Mouse (Mus musculus) stomach, postnatal 0 days (tissue): ENCODE data around the gene Hist2h3b. TPM values are rescaled to one million over a fixed set of nuclear protein-coding genes. Genes with fewer than 3 reads are reported as not detected.

Experiments used
- ATAC-seq: fragments of 200-750 bp; cut with Nextera tagmentation; 2 replicates; pipeline ENCODE4 v1.8.0; 2017; ENCODE audit not compliant: low FRiP score, low TSS enrichment
- DNase-seq: peaks from one replicate; pipeline ENCODE4 v3.0.0-alpha.2; 2016; ENCODE audit warnings: low spot score
- H3K27ac ChIP-seq: fragments of 300-500 bp; sonication (generic); replicated peaks from 2 replicates; pipeline ENCODE4 v1.5.1; 2014; ENCODE audit warnings: mild to moderate bottlenecking, control low read depth
- H3K27me3 ChIP-seq: fragments of 300-500 bp; sonication (generic); 2 replicates; pipeline ENCODE4 v1.6.1; 2014; ENCODE audit warnings: low read length; ENCODE audit not compliant: control insufficient read depth, insufficient read depth
- H3K36me3 ChIP-seq: fragments of 300-500 bp; sonication (generic); 2 replicates; pipeline ENCODE4 v1.6.1; 2014; ENCODE audit warnings: low read length, mixed read lengths; ENCODE audit not compliant: control insufficient read depth, insufficient read depth
- H3K4me1 ChIP-seq: fragments of 300-500 bp; sonication (generic); replicated peaks from 2 replicates; pipeline ENCODE4 v1.6.1; 2014; ENCODE audit warnings: antibody characterized with exemption; ENCODE audit not compliant: control insufficient read depth, insufficient read depth
- H3K4me2 ChIP-seq: fragments of 300-500 bp; sonication (generic); replicated peaks from 2 replicates; pipeline ENCODE4 v1.6.1; 2014; ENCODE audit warnings: low read depth, mild to moderate bottlenecking, control low read depth, moderate library complexity
- H3K4me3 ChIP-seq: fragments of 300-500 bp; sonication (generic); 2 replicates; pipeline ENCODE4 v1.5.1; 2014; ENCODE audit warnings: low read depth, low read length, control low read depth
- H3K9ac ChIP-seq: fragments of 300-500 bp; sonication (generic); 2 replicates; pipeline ENCODE4 v1.6.1; 2014; ENCODE audit warnings: mild to moderate bottlenecking, low read length, control low read depth, mixed read lengths
- H3K9me3 ChIP-seq: fragments of 300-500 bp; sonication (generic); 2 replicates; pipeline ENCODE4 v1.6.1; 2016; ENCODE audit warnings: low read length; ENCODE audit not compliant: control insufficient read depth
- CTCF ChIP-seq: IDR thresholded peaks from 2 replicates; pipeline ENCODE4 v1.5.1; 2016; ENCODE audit warnings: antibody characterized with exemption, low read depth, mild to moderate bottlenecking, moderate library complexity
- EP300 ChIP-seq: optimal IDR thresholded peaks from 2 replicates; pipeline ENCODE3; 2016; ENCODE audit warnings: antibody characterized with exemption
- WGBS: fragments of 180-500 bp; shearing (Covaris S2); extraction: QIAGEN DNeasy Blood & Tissue Kit; methylation state at CpG from one replicate; pipeline ENCODE4 v1.1.7; 2014; 5-methylcytosine and 5-hydroxymethylcytosine counted together
- microRNA-seq: library from miRNA; unstranded; fragments of <30 nt; microRNA quantifications from one replicate; pipeline ENCODE4, GENCODE M21; 2016
- polyA plus RNA-seq: library from polyadenylated mRNA; unstranded; fragments of >200 nt; fragmentation: Nextera tagmentation; extraction: Ambion mirVana; gene quantifications from 2 replicates; pipeline ENCODE4 v1.2.1, GENCODE M21; 2015

Hist2h3b gene
- polyA plus RNA-seq, 1 experiment from 2014 or later = 34.4 TPM

- H3K27me3 ChIP-seq = no peaks in the 10 kb centered on the region
- DNase-seq (no peak), ATAC-seq (no peak)
- H3K36me3 ChIP-seq = no peaks in the 10 kb centered on the region
- WGBS = 81% methylated on average over 5 of the region's 5 CpGs
- no peak overlapping the region for H3K9ac ChIP-seq
- H3K4me1 ChIP-seq = no peaks in the 10 kb centered on the region
- no peak for TF ChIP-seq CTCF
- no peak for TF ChIP-seq EP300
- H3K27ac ChIP-seq = no peak overlapping the region
- no peak overlapping the region for H3K4me2 ChIP-seq
- H3K4me3 ChIP-seq = no peak overlapping the region
- no peaks in the 10 kb centered on the region for H3K9me3 ChIP-seq
Observed at GRCm38 (mm10) chr3:96302076-96302475, 33.6 kb downstream of the Hist2h3b start.

- H3K9me3 ChIP-seq = no peaks in the 10 kb centered on the region
- no peak overlapping the region for H3K9ac ChIP-seq
- no peak overlapping the region for H3K4me3 ChIP-seq
- no peaks in the 10 kb centered on the region for H3K36me3 ChIP-seq
- H3K27me3 ChIP-seq = no peaks in the 10 kb centered on the region
- DNase-seq (no peak), ATAC-seq (no peak)
- H3K4me1 ChIP-seq = no peaks in the 10 kb centered on the region
- TF ChIP-seq CTCF (no peak), EP300 (no peak)
- 66% methylated on average over 9 of the region's 9 CpGs for whole genome bisulfite sequencing
- H3K4me2 ChIP-seq = no peak overlapping the region
- no peak overlapping the region for H3K27ac ChIP-seq
Observed at GRCm38 (mm10) chr3:96306506-96306905, 38.1 kb downstream of the Hist2h3b start.

GRCm38 (mm10) chr3:96309441-96309840 lies 41.0 kb downstream of the Hist2h3b start:
- no peak overlapping the region for H3K9ac ChIP-seq
- H3K27me3 ChIP-seq = no peaks in the 10 kb centered on the region
- no peak overlapping the region for H3K4me3 ChIP-seq
- H3K4me1 ChIP-seq = no peaks in the 10 kb centered on the region
- TF ChIP-seq EP300 (no peak), CTCF (no peak)
- no peak for DNase-seq
- H3K9me3 ChIP-seq = no peaks in the 10 kb centered on the region
- 37% methylated on average over 3 of the region's 3 CpGs for WGBS
- no peaks in the 10 kb centered on the region for H3K36me3 ChIP-seq
- H3K4me2 ChIP-seq = no peak overlapping the region
- no peak for ATAC-seq
- no peak overlapping the region for H3K27ac ChIP-seq

- ATAC-seq = no peak
- Histone ChIP-seq H3K27me3 (no peaks in the 10 kb centered on the region), H3K9ac (no peak overlapping the region), H3K27ac (no peak overlapping the region), H3K4me2 (no peak overlapping the region), H3K4me3 (no peak overlapping the region), H3K4me1 (no peaks in the 10 kb centered on the region), H3K36me3 (no peaks in the 10 kb centered on the region), H3K9me3 (no peaks in the 10 kb centered on the region)
- TF ChIP-seq CTCF (no peak), EP300 (no peak)
- WGBS = 60% methylated on average over 8 of the region's 8 CpGs
- no peak for DNase-seq
Observed at GRCm38 (mm10) chr3:96312341-96313098, 44.1 kb downstream of the Hist2h3b start.

Small RNA genes within 50 kb of the gene (microRNA-seq; reads per million reads assigned to microRNA genes)
- gene Gm44492 (not detected), gene Gm47311 (not detected), gene Gm47313 (not detected)

Other genes starting within 250 kb of the Hist2h3b start
- 28.0 and 32.1 TPM in 2 replicates for gene Vps45, start 210.2 kb upstream of the Hist2h3b start, polyA plus RNA-seq
- gene Otud7b, start 164.1 kb upstream of the Hist2h3b start, polyA plus RNA-seq = 12.3 and 14.5 TPM in 2 replicates
- 8.2 and 10.2 TPM in 2 replicates for gene Mtmr11, start 106.7 kb upstream of the Hist2h3b start, polyA plus RNA-seq
- 70.1 and 72.8 TPM in 2 replicates for gene Sf3b4, start 96.3 kb upstream of the Hist2h3b start, polyA plus RNA-seq
- 2.9 and 4.2 TPM in 2 replicates for gene Sv2a, start 87.5 kb upstream of the Hist2h3b start, polyA plus RNA-seq
- gene Bola1, start 48.9 kb upstream of the Hist2h3b start, polyA plus RNA-seq = 53.6 and 55.1 TPM in 2 replicates
- 0.68 TPM in 1 of 2 replicates, not detected in the other for gene Hist2h2ab, start 48.8 kb upstream of the Hist2h3b start, polyA plus RNA-seq
- gene Hist2h2ac, start 47.8 kb upstream of the Hist2h3b start, polyA plus RNA-seq = 3.1 and 6.2 TPM in 2 replicates
- 3.2 and 3.4 TPM in 2 replicates for gene Hist2h2be, start 47.5 kb upstream of the Hist2h3b start, polyA plus RNA-seq
- gene Hist2h3c2, start 29.5 kb upstream of the Hist2h3b start, polyA plus RNA-seq = 1.2 and 2.8 TPM in 2 replicates
- 218 and 246 TPM in 2 replicates for gene Hist2h2aa2, start 28.4 kb upstream of the Hist2h3b start, polyA plus RNA-seq
- gene Hist2h2aa1, start 23.2 kb upstream of the Hist2h3b start, polyA plus RNA-seq = 81.4 and 98.7 TPM in 2 replicates
- gene Hist2h3c1, start 22.0 kb upstream of the Hist2h3b start, polyA plus RNA-seq = 0.44 and 1.2 TPM in 2 replicates
- gene Hist2h4, start 5.3 kb upstream of the Hist2h3b start, polyA plus RNA-seq = 5.4 and 9.8 TPM in 2 replicates
- gene Hist2h2bb, start 1.1 kb downstream of the Hist2h3b start, polyA plus RNA-seq = 3.8 and 5.5 TPM in 2 replicates
- gene Fcgr1, start 25.3 kb downstream of the Hist2h3b start, polyA plus RNA-seq = 2.5 and 3.8 TPM in 2 replicates
- 0.18 and 0.36 TPM in 2 replicates for gene BC107364, start 183.7 kb downstream of the Hist2h3b start, polyA plus RNA-seq